Mouse (Mus musculus) hematopoietic stem cell, adult 5-6 weeks (primary cell): ENCODE results near the gene Acat3. TPM values are rescaled to one million over a fixed set of nuclear protein-coding genes. Genes with fewer than 3 reads are reported as not detected.

Experiments
- ATAC-seq, 2 experiments: fragments of 125-278 bp in 1 of 2; replicated peaks in 1 of 2; 2 replicates each; pipeline ENCODE4 v1.8.0; 2016 to 2017; ENCODE audit warnings: inconsistent platforms in 2 of 2, mild to moderate bottlenecking in 2 of 2, moderate number of reproducible peaks in 2 of 2, low read depth in 1 of 2, moderate TSS enrichment in 1 of 2; ENCODE audit not compliant: low FRiP score in 2 of 2, poor library complexity in 2 of 2, severe bottlenecking in 2 of 2, insufficient read depth in 1 of 2, low TSS enrichment in 1 of 2
- total RNA-seq: library from RNA; stranded (forward); fragments of 172-1452, 232-1000 nt; gene quantifications from 2 replicates; pipeline ENCODE4 v1.2.3, GENCODE M21; 2017

Gene Acat3
- total RNA-seq, 1 experiment from 2014 or later = 1.3 TPM

- ATAC-seq = no peak
Observed at GRCm38 (mm10) chr17:12892033-12892432, 48.4 kb downstream of the Acat3 start.

- no peak for ATAC-seq
Observed at GRCm38 (mm10) chr17:12891054-12891453, 49.3 kb downstream of the Acat3 start.

GRCm38 (mm10) chr17:12887021-12887775 lies 53.2 kb downstream of the Acat3 start:
- ATAC-seq = no peak

- ATAC-seq = peak; percentile 49 to 55; a peak in 3 of 4 replicates
Observed at GRCm38 (mm10) chr17:12886620-12887019, 53.8 kb downstream of the Acat3 start.

- no peak for ATAC-seq
Observed at GRCm38 (mm10) chr17:12881216-12881615, 59.2 kb downstream of the Acat3 start.

GRCm38 (mm10) chr17:12880178-12880577 lies 60.2 kb downstream of the Acat3 start:
- ATAC-seq = peak; percentile 79 to 84

- no peak for ATAC-seq
Observed at GRCm38 (mm10) chr17:12875734-12876133, 64.7 kb downstream of the Acat3 start, which contains the start of gene Mrgprh. Gene Mrgprh (plus strand): TSS chr17:12876034.

Other genes starting within 250 kb of the Acat3 start
- gene Igf2r, start 170.9 kb downstream of the Acat3 start, total RNA-seq = 17.5 and 24.6 TPM in 2 replicates
- gene Mas1, start 72.5 kb downstream of the Acat3 start, total RNA-seq = not detected in 2 replicates
- gene Mrgprh, start 64.6 kb downstream of the Acat3 start, total RNA-seq = not detected in 2 replicates
- gene Pnldc1, start 30.4 kb downstream of the Acat3 start, total RNA-seq = not detected in 2 replicates
- gene Tcp1, start 24.9 kb downstream of the Acat3 start, total RNA-seq = 769 and 1,091 TPM in 2 replicates
- 129 and 167 TPM in 2 replicates for gene Mrpl18, start 24.3 kb downstream of the Acat3 start, total RNA-seq
- 16.2 and 19.1 TPM in 2 replicates for gene Acat2, start 20.1 kb upstream of the Acat3 start, total RNA-seq
- gene Wtap, start 53.6 kb upstream of the Acat3 start, total RNA-seq = 271 and 460 TPM in 2 replicates
- gene Sod2, start 66.2 kb upstream of the Acat3 start, total RNA-seq = 54.6 and 73.5 TPM in 2 replicates
- not detected in 2 replicates for gene Gpr31b, start 111.7 kb upstream of the Acat3 start, total RNA-seq
- gene Tcp10b, start 120.5 kb upstream of the Acat3 start, total RNA-seq = not detected in 2 replicates
- not detected in 2 replicates for gene Unc93a, start 191.2 kb upstream of the Acat3 start, total RNA-seq